19 mouse cellular contexts compared by ENCODE assay signal in the genomic region with DNA sequence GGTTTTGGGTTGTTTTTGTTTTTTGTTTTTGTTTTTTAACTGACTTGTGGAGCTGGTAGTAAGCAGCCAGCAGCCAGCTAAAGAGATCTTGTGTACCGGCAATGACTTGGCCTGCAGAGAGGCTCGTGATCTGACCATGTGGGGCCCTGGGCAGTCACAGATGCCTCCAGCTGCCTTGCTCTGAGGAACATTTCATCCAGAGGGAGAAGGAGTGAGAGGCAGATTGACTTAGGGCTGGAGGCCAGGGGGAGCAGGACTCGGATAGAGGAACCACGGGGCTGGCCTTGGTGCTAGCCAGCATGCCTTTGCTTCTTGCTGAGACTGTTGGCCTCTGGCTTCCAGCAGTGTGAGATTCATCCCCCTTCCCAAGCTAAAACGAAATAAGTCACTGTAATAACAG. TPM values are rescaled to one million over a fixed set of nuclear protein-coding genes. Genes with fewer than 3 reads are reported as not detected.
DNase-seq lines count a peak whose midpoint lies in the region; ATAC-seq and TF ChIP-seq lines count a peak whose summit lies in the region.
"Had no signal": no experiment of that assay in that cellular context is flagged by ENCODE, and none has a peak within 500 bp of the region (broad histone marks: within the 10 kb centered on the region; RNA-seq: fewer than 3 reads in every experiment).

No protein-coding gene starts in this region.

- WGBS in kidney, postnatal 0 days, result 66% methylated on average over 5 of the region's 5 CpGs
- WGBS in neural tube, embryonic 15.5 days, result 50% methylated on average over 5 of the region's 5 CpGs

- H3K4me3 ChIP-seq in kidney, postnatal 0 days (replicated peaks; ENCODE audit: low read depth, low read length), result no peak overlapping the region
- H3K4me3 ChIP-seq in neural tube, embryonic 15.5 days (replicated peaks), result no peak overlapping the region
- H3K4me3 ChIP-seq: forebrain, embryonic 13.5 days; heart, embryonic 13.5 days; hindbrain, embryonic 13.5 days; limb, embryonic 13.5 days had no signal

- H3K36me3 ChIP-seq in kidney, postnatal 0 days (ENCODE audit: insufficient read depth, low read length), result 0 out of 2 replicates have a peak, but pooled peaks cover 7% of the 10 kb centered on the region
- peaks cover 7% of the 10 kb centered on the region; the same call in 1 of the 2 replicates for H3K36me3 ChIP-seq in neural tube, embryonic 15.5 days

- DNase-seq in cerebellum, adult 9-11 months, result peak; percentile 28
- DNase-seq in kidney, postnatal 0 days (ENCODE audit: low spot score), result peak; percentile 8
- no peak for DNase-seq in kidney, postnatal 4 days
- peak; percentile 22 for DNase-seq in brain, adult 2 months (ENCODE audit: low read depth, low spot score)
- DNase-seq in heart, postnatal 4 days, result peak; percentile 40
- DNase-seq in embryo, embryonic 10 days (ENCODE audit: low spot score), result no peak
- DNase-seq: adrenal gland, adult 2 months; cerebellum, adult 8-10 months; kidney, adult 9 months; layer of hippocampus, adult 9-11 months had no signal

- H3K9me3 ChIP-seq in kidney, postnatal 0 days (replicated peaks; ENCODE audit: low read length), result no peaks in the 10 kb centered on the region
- no peaks in the 10 kb centered on the region for H3K9me3 ChIP-seq in neural tube, embryonic 15.5 days (replicated peaks)
- H3K9me3 ChIP-seq: forebrain, embryonic 13.5 days; heart, embryonic 13.5 days; hindbrain, embryonic 13.5 days; limb, embryonic 13.5 days had no signal

- no peaks in the 10 kb centered on the region for H3K4me1 ChIP-seq in kidney, postnatal 0 days (replicated peaks; ENCODE audit: insufficient read depth, low read length)
- H3K4me1 ChIP-seq in neural tube, embryonic 15.5 days, result peaks cover 4% of the 10 kb centered on the region; the same call in 1 of the 2 replicates
- H3K4me1 ChIP-seq: heart, embryonic 13.5 days; limb, embryonic 13.5 days had no signal

- H3K27ac ChIP-seq in kidney, postnatal 0 days, result no peak overlapping the region
- H3K27ac ChIP-seq in neural tube, embryonic 15.5 days (replicated peaks), result no peak overlapping the region
- H3K27ac ChIP-seq: forebrain, embryonic 13.5 days; heart, embryonic 13.5 days; hindbrain, embryonic 13.5 days; limb, embryonic 13.5 days; liver, embryonic 14.5 days; macrophage had no signal

- no peak overlapping the region for H3K9ac ChIP-seq in kidney, postnatal 0 days (ENCODE audit: low read depth, low read length)
- H3K9ac ChIP-seq in neural tube, embryonic 15.5 days (replicated peaks), result no peak overlapping the region
- H3K9ac ChIP-seq: forebrain, embryonic 13.5 days; heart, embryonic 13.5 days; hindbrain, embryonic 13.5 days; limb, embryonic 13.5 days; liver, embryonic 14.5 days had no signal

- no peak for TF ChIP-seq CTCF in kidney, postnatal 0 days (IDR thresholded peaks at IDR 0.05; ENCODE audit: low read depth)

- no peaks in the 10 kb centered on the region for H3K27me3 ChIP-seq in kidney, postnatal 0 days (ENCODE audit: insufficient read depth, low read length)
- H3K27me3 ChIP-seq in neural tube, embryonic 15.5 days (replicated peaks), result no peaks in the 10 kb centered on the region
- H3K27me3 ChIP-seq: forebrain, embryonic 13.5 days; heart, embryonic 13.5 days; hindbrain, embryonic 13.5 days; limb, embryonic 13.5 days had no signal

- ATAC-seq in cerebellum, adult (ENCODE audit: insufficient number of reproducible peaks, low FRiP score, low TSS enrichment), result no peak
- ATAC-seq in kidney, postnatal 0 days (replicated peaks; ENCODE audit: low FRiP score, low read depth), result no peak
- no peak for ATAC-seq in neural tube, embryonic 15.5 days (ENCODE audit: low FRiP score)
- ATAC-seq: forebrain, embryonic 13.5 days had no signal

- H3K4me2 ChIP-seq in kidney, postnatal 0 days (ENCODE audit: low read length), result no peak overlapping the region
- no peak overlapping the region for H3K4me2 ChIP-seq in neural tube, embryonic 15.5 days
- H3K4me2 ChIP-seq: forebrain, embryonic 13.5 days; heart, embryonic 13.5 days; hindbrain, embryonic 13.5 days; limb, embryonic 13.5 days; midbrain, embryonic 11.5 days had no signal

RNA-seq across cellular contexts. Expression of a gene that starts 43.2 kb away (rescaled TPM):
- 24.8 and 25.6 TPM in 2 replicates for polyA plus RNA-seq in kidney, postnatal 0 days (2015; fragmentation: Nextera tagmentation; extraction: Ambion mirVana)
- total RNA-seq in heart, postnatal 4 days (2021), result 10 to 100 TPM; 21.6 to 21.9 TPM
- 36.9 and 41.6 TPM in 2 replicates for polyA plus RNA-seq in neural tube, embryonic 15.5 days (2015; fragmentation: Nextera tagmentation; extraction: Ambion mirVana)

Comparison
In these comparisons a context has a peak if more than half of its experiments do, and no peak if none do; other contexts are left out.
1. DNase-seq: peak in cerebellum, adult 9-11 months (single experiment), kidney, postnatal 0 days (single experiment), brain, adult 2 months (single experiment) and heart, postnatal 4 days (single experiment); none in kidney, postnatal 4 days (0 of 2) and embryo, embryonic 10 days (single experiment).